Mouse (Mus musculus) cerebellum, adult 9-10 months (tissue): ENCODE results near the gene Myh3.
"Not testable (repeated sequence)": the region's sequence is repeated elsewhere in the genome, so short reads cannot be mapped to it uniquely, and the experiment has no call there.

ENCODE experiments used
- DNase-seq: peaks from one replicate; pipeline ENCODE4 v3.0.0; 2022

The Myh3 gene

DNA sequence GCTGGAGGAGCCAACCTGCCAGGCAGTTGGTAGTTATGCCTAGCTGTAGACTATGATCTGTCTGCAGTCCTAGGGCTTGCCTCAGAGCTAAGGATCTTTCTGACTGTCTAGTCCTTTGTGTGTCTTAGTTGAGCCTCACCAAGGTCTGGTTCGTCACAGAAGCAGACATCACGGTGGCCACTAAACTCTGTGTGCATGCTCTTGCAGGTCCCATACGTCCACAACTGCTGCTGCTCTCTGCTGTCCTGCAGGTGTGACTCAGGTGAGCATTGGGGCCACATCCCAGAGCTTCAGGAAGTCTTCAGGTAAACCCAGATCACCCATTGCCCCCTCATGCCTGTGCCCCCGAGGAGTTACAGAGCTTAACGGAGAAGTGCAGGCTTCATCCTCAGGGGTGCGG is 788 bp downstream of the Myh3 start:
- no peak for DNase-seq

DNA sequence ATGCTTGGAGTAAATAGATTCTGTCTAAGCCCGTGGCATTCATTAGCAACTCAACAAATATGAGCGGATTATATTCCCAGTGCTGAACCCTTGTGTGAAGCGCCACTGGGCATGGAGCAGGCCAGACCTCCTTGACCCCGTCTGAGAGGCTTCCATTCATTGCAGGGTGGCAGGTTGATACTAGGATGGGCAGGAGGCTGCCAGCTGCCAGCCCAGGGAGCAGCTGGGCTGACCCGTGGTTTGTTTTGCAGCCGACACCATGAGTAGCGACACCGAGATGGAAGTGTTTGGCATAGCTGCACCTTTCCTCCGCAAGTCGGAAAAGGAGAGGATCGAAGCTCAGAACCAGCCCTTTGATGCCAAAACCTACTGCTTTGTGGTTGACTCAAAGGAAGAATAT is 1.6 kb downstream of the Myh3 start:
- DNase-seq: no peak

DNA sequence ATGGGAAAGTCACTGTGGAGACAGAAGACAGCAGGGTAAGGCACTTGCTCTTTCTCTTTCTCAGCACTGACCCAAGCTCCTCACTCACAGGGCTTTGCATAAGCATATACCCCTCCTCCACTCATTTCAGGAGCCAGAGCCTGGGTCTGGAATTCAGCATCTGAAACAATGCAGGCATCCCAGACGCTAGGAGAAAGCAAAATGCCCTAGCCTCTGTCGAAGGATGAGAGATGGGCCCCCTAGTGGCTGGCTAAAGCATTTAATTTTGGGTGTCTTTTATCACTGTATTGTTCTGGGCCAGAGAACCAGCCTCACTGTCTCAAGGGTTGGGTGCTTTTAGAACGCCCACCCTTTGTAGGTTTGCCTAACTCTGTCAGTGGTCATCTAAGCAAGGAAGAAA is 2.1 kb downstream of the Myh3 start:
- DNase-seq: peak; percentile 57

DNA sequence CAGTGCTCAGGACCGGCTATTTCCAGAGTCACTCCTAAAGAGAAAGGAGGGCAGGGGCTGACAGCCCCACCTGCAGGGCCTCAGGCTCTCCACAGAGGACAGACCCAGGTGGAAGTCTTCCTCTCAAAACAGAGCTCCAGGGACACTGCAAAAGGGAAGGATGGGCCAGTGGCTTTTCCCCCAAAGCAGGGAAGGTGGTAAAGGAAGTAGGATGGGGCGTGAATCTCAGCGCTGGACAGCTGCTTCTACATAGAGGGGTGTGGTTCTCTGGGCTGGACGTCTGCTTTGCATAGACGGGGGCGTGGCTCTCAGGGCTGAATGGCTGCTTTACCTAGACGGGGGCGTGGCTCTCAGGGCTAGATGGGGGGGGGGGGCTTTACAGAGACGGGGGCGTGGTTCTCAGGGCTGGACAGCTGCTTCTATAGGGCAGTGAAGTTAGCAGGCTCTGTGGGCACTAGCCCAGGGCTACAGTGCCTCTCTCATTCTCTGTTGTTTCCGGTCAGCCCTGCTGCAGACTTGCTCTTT is 3.1 kb downstream of the Myh3 start:
- no peak for DNase-seq

DNA sequence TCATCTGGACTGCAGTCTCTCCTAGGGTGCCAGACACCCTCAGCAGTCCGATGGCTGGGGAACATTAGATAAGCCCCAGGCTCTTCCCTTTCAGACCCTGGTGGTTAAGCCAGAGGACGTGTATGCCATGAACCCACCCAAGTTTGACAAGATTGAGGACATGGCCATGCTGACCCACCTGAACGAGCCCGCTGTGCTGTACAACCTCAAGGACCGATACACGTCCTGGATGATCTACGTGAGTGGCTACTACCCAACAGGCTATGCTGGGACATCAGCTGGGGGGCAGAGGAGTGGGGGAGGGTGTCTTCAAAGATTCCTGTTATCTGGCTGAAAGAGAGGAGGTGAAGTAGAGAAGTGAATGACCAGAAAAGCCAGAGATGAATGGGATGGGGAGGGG is 4.1 kb downstream of the Myh3 start:
- no peak for DNase-seq

DNA sequence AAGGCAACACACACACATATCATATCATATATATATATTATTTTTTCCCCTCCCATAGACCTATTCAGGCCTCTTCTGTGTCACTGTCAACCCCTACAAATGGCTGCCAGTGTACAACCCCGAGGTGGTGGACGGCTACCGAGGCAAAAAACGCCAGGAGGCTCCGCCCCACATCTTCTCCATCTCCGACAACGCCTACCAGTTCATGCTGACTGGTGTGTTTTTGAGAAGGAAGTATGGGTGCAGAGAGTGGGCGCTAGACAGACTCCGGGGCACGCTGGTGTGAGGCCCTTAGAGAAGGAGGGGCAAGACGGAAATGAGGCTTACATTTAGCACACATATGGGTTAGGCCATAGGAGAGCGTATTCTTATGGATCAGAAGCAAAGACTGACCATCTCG is 4.7 kb downstream of the Myh3 start:
- no peak for DNase-seq

DNA sequence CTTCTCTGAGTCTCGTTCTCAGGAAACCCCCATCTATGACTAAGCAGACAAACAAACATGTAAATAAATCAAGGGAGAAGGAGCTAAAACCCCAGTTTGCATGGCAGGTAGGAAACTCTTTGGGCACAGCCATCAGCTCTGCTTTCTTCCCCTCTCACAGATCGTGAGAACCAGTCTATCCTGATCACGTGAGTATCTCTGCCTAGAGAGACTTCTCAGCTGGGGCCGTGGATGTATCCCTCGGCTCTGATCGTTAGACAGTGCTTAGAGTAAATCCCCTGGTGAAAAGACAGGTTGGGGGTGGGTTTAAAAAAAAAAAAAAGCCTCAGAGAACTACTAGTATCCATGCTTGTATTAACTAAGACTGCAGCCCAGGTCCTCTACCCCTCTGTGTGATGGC is 5.1 kb downstream of the Myh3 start:
- DNase-seq: no peak

DNA sequence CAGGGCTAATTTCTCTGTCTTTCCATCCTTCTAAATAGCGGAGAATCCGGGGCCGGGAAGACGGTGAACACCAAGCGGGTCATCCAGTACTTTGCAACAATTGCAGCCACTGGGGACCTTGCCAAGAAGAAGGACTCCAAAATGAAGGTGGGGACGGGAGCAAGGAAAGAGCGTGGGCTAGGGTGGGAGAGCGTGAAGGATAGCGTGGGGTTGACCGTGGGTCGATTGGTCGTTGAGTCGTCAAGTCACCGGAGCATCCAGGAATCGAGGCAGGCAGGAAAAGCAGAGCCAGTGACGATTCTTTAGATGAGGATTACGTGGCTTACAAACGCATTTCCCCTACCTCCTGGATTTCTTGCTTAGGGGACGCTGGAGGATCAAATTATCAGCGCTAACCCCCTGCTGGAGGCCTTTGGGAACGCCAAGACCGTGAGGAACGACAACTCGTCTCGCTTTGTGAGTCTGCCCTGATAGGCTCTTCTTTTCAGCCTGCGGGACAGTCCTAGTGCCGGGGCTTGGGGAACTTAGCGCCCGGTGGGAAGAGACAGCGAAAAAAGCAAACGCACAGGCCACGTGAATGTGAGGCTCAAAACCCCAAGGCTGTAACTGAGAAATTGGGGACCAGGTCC is 5.7 kb downstream of the Myh3 start:
- DNase-seq: no peak

DNA sequence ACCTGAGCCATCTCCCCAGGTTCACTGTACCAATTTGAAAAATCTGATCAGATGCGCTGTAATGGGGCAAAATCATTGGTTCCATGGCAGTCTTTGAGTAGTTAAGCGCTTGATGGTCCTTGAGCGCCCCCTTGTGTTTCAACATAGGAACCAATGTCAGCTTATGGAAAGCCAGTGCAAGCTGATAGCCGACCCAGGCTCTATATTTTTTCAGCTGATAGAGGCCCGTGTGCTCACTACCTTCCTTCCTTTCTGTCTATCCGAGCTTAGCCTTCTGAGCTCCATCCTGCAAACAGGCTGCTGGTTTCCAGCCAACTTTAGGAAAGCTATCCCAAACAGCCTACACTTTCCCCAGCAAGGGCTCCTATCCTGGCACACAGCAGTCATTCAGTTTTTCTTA is 7.4 kb downstream of the Myh3 start:
- DNase-seq: peak; percentile 70

DNA sequence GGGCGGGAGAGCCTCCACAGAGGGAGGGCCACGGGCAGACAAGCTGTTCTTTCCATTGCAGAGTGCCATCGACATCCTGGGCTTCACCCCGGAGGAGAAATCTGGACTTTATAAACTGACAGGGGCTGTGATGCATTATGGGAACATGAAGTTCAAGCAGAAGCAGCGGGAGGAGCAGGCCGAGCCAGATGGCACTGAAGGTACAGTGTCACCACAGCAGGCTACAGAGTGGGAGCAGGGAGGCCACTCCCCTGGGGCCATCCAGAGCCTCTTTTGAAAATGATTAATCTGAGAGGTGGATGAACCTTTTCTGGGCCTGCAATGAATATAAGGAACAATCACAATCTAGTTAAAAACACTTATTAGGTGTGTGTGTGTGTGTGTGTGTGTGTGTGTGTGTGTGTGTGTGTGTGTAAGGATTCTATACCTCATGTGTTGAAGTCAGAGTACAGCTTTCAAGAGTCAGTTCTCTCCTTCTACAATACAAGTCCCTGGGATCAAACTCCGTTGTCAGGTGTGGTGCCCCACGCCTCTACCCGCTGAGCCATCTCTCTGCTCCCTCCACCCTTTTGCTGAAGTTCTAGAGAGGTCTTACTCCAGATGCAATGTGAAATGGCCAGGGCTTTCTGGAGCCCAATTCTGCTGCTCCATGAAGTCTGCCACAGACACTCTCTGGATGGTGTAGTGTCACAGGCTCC is 8.5 kb downstream of the Myh3 start:
- DNase-seq: no peak

DNA sequence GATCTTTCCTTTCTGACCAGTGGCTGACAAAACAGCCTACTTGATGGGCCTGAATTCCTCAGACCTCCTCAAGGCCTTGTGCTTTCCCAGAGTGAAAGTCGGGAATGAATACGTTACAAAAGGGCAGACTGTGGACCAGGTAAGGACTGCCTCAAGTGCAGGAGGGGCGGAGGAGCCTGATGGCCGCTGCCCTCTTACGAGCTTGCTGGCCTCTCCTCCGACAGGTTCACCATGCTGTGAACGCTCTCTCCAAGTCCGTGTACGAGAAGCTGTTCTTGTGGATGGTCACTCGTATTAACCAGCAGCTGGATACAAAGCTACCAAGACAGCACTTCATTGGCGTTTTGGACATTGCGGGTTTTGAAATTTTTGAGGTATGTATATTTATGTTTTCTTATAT is 9.1 kb downstream of the Myh3 start:
- DNase-seq: no peak

DNA sequence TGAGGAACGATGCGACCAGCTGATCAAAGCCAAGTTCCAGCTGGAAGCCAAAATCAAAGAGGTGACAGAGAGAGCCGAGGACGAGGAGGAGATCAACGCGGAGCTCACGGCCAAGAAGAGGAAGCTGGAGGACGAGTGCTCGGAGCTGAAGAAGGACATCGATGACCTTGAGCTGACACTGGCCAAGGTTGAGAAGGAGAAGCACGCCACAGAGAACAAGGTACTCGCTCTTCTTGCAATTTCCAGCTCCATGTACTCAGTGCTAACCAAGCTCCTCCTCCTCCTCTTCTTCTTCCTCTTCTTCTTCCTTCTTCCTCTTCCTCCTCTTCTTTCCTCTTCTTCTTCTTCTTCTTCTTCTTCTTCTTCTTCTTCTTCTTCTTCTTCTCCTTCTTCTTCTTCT is 14.3 kb downstream of the Myh3 start:
- not testable (repeated sequence) for DNase-seq

DNA sequence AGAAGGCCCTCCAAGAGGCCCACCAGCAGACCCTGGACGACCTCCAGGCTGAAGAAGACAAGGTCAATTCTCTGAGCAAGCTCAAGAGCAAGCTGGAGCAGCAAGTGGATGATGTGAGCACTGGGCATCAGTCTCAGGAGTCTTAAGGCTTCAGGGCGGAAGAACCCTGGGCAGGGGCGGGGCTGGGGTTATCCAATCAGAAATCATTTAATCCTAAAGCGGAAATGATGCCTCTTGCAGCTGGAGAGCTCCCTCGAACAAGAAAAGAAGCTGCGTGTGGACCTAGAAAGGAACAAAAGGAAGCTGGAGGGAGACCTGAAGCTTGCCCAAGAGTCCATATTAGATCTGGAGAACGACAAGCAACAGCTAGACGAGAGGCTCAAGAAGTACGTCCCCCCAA is 15.1 kb downstream of the Myh3 start:
- DNase-seq: no peak

DNA sequence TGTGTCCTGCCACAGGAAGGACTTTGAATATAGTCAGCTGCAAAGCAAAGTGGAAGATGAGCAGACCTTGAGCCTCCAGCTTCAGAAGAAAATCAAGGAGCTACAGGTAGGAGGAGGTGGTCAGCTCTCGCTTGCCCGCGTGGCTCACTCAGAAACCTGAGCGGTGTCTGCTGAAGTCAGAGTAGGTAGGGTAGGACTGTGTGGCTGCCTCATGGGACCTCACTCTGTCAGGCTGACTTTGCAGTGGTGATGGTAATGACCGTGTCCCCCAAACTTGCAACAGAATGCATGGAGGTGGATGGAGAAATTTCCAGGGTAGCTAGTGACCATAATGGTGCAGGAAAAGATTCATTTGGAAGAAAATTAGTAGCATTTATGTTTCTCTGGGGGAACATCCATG is 15.6 kb downstream of the Myh3 start:
- no peak for DNase-seq

DNA sequence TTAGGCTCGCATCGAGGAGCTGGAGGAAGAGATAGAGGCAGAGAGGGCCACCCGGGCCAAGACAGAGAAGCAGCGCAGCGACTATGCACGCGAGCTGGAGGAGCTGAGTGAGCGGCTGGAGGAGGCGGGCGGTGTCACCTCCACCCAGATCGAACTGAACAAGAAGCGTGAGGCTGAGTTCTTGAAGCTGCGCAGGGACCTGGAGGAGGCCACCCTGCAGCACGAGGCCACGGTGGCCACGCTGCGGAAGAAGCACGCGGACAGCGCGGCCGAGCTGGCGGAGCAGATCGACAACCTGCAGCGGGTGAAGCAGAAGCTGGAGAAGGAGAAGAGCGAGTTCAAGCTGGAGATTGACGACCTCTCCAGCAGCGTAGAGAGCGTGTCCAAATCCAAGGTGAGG is 16.4 kb downstream of the Myh3 start:
- DNase-seq: no peak

DNA sequence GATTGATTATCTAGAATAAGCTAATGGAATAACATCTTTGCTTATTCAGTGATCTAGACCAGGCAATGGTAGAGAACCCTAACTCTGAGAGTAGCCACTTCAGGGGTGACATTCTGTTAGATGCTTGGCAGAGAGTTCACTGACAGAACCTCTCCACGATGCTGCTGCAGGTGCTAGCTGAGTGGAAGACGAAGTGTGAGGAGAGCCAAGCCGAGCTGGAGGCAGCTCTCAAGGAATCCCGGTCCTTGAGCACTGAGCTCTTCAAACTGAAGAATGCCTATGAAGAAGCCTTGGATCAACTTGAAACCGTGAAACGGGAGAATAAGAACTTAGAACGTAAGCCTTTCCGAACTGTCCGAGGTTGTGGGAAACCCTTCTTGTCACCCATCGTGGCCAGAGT is 19.6 kb downstream of the Myh3 start:
- no peak for DNase-seq

DNA sequence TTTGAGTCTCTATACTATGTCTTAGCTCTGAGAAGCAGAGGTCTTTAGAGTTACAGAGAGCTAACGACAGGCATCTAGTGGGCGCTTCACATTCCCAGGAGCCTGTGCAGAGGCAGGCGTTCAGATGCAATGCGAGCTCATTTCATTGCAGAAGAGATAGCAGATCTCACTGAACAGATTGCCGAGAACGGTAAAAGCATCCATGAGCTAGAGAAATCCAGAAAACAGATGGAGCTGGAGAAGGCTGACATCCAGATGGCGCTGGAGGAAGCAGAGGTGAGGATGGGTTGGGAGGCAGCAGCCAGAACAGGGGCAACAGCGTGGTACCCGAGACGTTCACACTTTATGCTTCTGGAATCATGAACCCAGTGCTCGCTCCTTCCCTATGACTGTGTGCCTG is 20.3 kb downstream of the Myh3 start:
- no peak for DNase-seq

DNA sequence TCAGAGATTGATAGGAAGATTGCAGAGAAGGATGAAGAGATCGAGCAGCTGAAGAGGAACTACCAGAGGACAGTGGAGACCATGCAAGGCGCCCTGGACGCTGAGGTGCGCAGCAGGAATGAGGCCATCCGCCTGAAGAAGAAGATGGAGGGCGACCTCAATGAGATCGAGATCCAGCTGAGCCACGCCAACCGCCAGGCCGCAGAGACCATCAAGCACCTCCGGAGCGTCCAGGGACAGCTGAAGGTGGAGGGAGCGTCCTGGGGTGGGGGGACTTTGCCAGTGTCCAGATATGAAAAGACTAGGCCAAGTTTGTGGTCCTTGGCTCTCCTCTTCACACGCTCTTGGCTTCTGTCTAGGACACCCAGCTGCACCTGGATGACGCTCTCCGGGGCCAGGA is 21.1 kb downstream of the Myh3 start:
- no peak for DNase-seq

DNA sequence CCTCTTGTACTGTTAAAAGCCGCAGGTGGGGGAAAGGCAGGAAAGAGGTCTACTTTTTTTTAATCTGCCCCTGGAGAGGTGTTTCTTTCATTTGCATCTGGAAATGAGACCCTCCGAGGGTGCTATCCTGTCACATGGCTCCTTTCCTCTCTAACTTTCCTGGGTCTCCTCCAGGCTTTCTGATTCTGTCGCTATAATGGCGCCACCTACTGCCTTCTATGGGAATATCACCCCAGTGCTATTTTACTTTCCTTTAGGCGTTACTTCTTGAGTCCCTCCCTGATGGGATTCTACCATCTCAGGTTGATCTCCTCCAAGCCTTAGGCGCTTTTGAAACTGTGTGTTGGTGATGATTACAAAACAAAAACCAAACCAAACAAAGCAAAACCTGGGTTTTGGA is 22.1 kb downstream of the Myh3 start:
- peak; percentile 23 for DNase-seq

DNA sequence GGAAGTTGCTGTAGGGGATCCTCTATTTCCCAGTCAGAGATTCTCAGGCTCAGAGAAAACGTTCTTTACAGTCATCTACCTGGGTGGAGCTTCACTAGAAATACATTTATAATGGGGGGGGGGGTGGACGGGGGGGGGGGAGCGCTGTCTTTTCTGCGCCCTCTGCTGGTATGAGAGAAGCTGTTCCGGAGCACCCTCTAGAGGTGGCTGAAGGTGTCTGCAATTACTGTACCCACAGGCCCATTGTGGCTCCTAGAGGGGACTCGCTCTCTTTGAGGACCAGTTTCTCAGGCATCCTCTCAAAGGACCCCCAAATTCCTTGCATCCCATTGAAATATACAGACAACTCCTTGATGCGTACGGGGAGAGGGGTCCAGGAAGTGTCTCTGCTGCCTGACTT is 23.6 kb downstream of the Myh3 start:
- peak; percentile 52 for DNase-seq

DNA sequence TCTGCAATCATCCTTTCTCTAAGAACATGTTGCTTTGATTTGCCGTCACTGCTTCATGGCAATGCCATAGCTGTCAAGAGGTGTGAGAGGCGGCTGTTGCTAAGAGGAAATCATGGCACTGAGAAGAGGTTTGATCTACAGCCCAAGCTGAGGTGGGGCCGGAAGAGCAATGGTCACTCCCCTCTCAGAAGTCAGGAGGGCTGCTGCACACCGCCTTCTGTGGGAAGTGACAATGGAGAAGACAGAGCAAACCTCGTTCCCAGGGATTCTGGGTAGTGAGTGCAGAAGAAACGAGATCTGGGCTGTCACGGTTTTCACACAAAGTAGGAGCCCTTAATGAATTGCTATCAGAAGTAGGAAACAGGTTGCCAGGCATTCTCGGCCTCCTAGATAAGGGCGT is 25.2 kb downstream of the Myh3 start:
- no peak for DNase-seq

DNA sequence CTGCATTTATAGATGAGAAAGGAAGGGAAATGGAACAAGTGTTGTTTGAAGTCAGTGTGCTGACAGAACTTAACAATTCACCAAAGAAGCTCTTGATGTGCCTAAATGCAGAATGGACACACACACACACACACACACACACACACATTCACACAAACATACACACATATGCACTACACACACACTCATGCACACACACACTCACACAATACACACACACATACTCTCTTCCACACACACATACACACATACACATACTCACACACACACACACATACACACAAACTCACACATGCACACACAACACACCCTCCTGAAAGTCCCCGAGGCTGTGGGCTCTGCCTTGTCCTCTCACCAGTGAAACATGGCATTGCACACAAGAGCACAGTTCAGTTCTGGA is 26.1 kb downstream of the Myh3 start:
- no peak for DNase-seq

DNA sequence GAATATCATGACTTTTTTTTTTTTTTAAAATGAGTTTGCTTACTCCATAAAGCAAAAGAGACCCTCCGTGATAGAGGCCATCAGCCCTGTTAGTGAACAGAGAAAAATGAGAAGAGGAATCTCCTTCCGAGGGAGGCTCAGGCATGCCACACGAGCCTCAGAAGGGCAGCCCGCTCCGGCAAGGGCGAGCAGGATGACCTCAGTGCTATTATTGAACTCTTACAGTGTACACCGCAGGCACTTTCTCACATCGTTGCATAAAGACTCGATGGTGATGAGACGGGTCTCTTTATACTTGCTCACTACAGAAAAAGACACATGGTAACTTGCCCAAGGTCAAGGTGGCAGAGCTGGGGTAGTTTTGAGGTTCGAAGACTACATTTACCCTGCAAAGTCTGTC is 26.6 kb downstream of the Myh3 start:
- no peak for DNase-seq

DNA sequence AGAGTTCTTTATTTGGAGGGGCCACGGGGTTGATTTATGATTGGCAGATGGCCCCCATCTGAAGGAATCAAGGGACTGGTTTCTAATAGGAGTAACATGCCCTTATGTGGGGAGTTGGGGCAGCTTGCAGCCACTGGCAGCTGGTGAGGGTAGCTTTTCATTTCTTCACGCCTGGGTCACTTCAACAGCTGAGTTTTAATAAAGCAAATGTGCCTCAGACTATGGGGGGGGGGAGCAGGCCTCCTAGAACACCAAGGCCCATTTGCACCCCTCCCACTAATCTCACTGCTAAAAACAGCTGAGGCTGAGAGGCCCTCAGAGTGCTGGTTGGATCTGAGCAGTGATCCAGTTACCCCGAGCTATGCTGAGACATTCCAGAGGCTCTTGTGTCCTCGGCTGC is 27.6 kb downstream of the Myh3 start:
- DNase-seq: no peak

DNA sequence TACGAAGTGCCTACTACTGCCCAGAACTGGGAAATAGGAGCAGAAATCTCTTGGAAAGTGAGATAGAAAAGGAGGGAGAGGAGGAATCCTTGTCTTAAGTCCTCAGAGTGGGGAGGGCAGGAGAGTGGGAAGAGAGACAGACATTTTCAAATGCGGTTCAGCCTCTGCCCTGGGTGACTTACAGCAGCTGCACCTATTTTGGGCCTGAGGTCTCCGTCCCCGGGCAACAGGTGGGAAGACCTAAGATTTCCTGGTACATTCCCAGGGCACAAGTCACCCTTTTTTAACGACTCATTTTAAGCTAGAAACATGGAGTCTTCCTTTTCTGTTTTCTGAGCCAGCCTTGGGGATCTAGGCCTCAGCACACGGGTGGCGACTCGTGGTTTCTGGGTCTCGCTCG is 28.9 kb downstream of the Myh3 start:
- DNase-seq: no peak
